Mouse (Mus musculus): ENCODE measurements at regions not wholly inside any gene's neighbourhood (a gene's known extent, or its start where the extent isn't known, plus 50 kb on each side); places are given as distances from the start of the nearest gene placed in this dataset.

DNA sequence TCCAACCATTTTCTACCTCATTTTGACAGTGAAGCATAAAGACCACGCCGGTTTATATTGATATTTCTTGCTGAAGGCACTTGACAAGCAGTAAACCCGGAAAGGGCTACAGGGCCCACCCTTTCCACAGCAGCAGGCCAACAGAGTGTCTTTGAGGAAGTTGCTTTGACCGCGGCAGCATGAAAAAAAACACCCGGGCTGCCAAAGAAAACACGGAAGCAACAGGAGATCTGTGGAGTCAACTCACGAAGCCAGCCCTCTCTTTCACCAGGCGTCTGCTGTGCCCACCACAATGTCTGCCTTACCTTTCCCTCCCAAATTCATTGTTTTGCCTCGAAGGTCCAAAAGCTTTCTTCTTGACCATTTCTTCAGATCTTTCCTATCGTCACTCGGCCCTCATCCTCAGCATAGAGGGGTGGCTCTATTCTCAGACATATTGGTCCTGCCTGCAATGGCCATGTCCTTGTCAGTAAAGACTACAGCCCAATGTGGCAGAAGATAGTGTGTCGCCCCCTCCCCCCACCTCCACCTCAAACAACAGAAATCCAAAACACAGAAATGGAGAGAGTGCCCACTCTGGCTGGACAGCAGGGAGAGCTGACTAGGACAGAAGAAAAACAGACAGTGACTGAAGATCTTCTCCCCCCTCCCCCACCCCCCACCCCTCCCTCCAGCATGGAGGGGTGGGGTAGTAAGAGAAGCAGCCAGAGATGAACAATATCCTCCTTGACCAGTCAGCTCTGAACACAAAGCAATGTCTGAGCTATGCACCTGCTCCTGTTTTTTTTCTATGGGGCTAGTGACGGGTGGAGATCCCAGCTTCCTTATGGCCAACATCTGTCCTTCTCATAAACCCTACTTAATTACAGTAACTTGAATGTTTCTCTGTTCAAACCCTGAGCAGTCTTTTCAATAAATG, 82.8 kb upstream of the Tmc1 start:
- DNase-seq (ENCODE audit: low spot score in 2 of 2), result peak; percentile 30 to 47
- intact Hi-C loops (cut with DNase I), result loop anchor here (2.0 to 5.0 kb wide), 2 partner anchors 236 to 526 kb away; partner anchors contain the start of gene Zfand5

DNA sequence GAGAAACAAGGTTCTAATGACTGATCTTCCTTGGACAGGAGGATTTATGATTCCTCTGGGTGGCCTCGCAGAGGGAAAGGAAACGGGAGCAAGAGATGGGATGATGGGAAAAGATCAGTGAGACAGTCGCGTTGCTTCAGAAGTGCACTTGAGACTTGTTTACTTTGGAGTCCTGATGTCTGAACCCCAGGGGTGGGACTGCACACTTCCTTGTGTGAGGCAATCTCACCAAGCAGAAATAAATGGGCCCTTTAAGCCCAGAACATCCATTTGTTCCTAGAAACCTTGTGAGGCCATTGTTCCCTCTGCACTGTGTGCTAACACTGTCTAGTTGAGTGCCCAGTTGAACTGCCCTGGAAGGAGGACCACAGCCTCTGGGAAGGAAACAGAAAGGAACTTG, 81.5 kb upstream of the Tmc1 start:
- intact Hi-C loops (cut with DNase I), result loop anchor here (5.0 kb wide), 1 partner anchor 527 kb away; no protein-coding TSS in a partner anchor
- no peak for DNase-seq (ENCODE audit: low spot score in 2 of 2)

DNA sequence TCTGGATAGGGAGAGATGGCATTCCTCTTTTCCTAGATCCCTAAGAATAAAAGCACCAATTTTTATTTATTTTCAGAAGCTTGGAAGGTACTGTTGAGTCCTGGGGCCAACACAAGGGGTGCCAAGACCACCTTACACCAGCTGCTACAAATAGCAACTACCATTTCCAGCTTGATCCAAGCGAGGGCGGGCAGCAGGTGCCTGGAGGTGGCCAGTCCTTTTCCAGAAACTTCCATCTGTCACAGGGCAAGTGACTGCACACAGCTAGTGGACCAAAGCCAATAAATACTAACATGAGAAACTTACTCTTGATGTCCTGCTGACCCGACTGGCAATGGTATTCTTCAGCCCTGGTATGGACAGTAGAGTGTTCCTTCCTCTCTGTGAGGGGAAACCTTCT, 80.0 kb upstream of the Tmc1 start:
- no peak for DNase-seq (ENCODE audit: low spot score in 2 of 2)
- intact Hi-C loops (cut with DNase I), result loop anchor here (5.0 kb wide), 1 partner anchor 237 kb away; no protein-coding TSS in a partner anchor

DNA sequence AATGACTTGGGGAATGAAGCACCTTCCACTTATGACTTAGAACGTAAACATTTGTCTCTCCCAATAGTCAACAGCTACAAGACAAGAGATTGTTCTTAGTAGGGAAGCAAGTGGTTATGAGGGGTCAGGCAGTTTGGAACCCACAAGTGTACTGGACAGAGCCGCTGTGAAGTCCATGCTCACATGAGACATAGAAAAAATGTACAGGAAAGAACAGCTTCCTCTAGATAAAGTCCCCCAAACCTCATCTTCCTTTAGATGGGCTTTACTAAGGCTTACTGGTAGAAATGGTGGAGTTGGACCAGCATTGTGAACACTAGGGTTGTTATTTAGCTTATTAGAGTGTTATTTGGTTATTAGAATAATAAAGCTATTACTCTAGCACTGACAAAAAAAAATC, 78.6 kb upstream of the Tmc1 start:
- no peak for DNase-seq (ENCODE audit: low spot score in 2 of 2)
- intact Hi-C loops (cut with DNase I), result loop anchor here (5.0 kb wide), 1 partner anchor 235 kb away; no protein-coding TSS in a partner anchor

DNA sequence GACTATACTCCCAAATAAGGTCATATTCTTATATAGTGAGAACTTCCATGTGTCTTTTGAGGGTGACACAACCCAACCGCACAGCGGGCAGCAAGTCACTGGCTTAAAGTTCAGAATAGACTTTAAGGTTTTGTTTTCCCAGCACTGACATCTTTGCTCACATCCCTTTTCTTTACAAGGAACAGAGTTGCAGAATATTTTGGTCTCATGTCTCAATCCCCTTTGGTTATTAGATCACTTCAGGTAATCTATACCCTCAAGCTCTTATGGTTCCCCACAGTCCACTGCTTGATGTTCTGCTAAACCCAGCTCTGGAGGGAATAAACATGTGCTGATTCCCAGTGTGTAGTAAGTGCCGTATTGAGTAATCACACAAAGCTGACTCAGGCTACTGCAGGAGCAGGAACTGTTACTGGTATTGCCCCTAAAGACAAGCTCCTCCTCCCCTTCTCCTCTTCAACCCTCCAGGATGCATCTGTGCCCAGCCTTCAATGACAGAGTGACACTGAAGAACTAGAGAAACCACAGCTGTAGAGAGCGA, 77.8 kb upstream of the Tmc1 start:
- DNase-seq (ENCODE audit: low spot score in 2 of 2), result no peak
- intact Hi-C loops (cut with DNase I), result loop anchor here (5.0 kb wide), 1 partner anchor 235 kb away; no protein-coding TSS in a partner anchor

DNA sequence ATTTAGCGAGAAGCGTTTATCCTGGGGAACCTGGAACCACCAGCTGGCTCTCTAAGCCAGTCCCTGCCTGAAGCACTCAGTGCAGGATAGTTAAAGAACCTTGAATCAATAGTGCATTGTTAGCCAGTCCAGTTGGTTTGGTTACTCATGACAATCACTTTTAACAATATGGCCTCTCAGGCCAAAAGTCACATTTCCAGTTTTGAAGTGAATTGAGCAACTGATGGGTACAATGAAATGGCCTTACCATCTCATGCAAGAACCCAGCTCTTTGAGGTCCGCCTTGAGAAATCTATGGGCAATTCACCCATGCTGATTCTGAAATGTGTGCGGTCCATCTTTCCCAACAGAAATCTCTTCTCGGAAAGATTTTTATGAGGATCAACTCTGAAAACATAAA, 77.0 kb upstream of the Tmc1 start:
- no peak for DNase-seq (ENCODE audit: low spot score in 2 of 2)
- intact Hi-C loops (cut with DNase I), result loop anchor here (5.0 kb wide), 1 partner anchor 234 kb away; no protein-coding TSS in a partner anchor

DNA sequence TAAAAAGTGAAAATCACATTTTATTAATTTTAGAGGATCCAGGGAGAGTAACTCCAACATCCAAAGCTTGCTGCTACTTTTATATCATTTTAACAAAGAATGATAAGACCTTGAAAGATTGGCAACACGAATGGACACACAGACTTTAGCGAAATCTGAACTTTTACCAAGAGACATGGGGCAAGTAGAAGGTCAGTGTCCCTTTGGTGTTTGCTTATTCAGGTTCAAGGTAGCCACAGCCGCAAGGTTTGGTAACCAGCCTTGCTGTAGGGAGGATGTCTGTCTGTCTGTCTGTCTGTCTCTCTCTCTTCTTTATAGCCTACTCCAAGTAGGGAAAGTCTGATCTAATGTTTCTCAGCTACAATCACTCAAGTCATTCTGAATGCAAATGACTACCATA, 75.0 kb upstream of the Tmc1 start:
- intact Hi-C loops (cut with DNase I), result no loop called here
- no peak for DNase-seq (ENCODE audit: low spot score in 2 of 2)

DNA sequence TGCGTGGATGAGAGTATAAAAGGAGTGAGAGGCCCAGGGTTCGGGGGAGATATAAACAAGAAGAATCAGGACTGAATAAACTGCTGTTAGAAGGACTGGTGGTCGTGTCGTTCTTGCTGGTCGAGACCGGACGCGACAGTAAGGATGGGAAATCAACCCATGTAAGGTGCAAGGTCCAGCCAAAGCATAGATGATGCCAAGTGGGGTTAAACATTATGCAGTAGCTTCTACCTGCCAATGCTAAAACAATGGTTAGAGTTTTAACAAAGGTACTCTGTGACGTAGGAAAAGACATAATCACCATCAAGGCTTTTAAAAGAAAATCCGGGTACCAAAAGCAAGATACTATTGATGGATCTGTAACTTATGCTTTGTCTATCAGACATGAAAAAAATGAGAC, 58.4 kb upstream of the Tmc1 start:
- intact Hi-C loops (cut with DNase I), result no loop called here
- no peak for DNase-seq (ENCODE audit: low spot score in 2 of 2)

DNA sequence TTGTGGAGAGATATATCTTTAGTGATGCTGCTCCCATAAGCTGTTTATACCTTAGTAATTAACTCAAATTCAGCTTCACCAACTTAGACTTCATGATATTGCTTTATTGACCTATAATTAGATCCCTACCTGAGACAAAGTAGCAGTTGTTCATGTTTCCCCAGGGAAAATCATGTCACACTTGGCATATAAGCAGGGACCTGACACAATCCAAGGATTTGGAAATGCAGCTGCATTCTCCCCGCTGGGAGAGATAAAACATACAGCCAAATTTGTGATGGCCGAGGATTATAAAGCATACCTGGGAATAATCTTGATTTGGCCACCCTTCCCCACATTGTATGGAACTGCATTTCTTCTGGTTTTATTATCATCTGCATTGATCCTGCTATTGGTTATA, 55.6 kb upstream of the Tmc1 start:
- intact Hi-C loops (cut with DNase I), result no loop called here
- no peak for DNase-seq (ENCODE audit: low spot score in 2 of 2)

DNA sequence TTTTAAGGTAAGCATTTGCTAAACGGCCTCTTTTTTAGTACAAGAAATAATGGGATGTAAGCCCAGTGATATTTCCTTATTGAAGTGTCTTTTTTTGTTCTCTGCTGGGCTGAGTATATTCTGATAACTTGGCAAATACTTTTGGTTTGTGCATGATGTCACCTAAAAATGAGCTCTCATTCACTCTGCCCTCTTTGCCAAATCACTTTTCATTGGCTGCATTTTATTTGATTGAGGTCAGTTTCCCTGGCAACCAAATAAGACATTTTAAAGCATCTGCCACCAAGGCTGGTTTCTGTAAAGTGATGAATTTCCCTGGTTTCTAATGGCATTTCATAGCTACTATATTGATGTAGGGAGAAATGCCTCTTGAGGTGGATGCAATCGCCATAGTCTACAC, 50.4 kb upstream of the Tmc1 start:
- intact Hi-C loops (cut with DNase I), result no loop called here
- no peak for DNase-seq (ENCODE audit: low spot score in 2 of 2)

All from left cerebral cortex, postnatal 25 days (tissue).